Mouse (Mus musculus) liver, adult 2 months (tissue): ENCODE data around the gene Lin7b. TPM values are rescaled to one million over a fixed set of nuclear protein-coding genes. Genes with fewer than 3 reads are reported as not detected.

Experiments
- DNase-seq: peaks from one replicate; pipeline ENCODE4 v3.0.0-alpha.2; 2011; ENCODE audit warnings: low read depth, low spot score; ENCODE audit errors: extremely low read depth
- H3K27ac ChIP-seq: fragments of 200-500 bp; replicated peaks from 2 replicates; pipeline ENCODE4 v1.5.1; 2012; ENCODE audit warnings: low read depth, mild to moderate bottlenecking, control low read depth, inconsistent platforms, low read length; ENCODE audit not compliant: insufficient read depth
- H3K27me3 ChIP-seq: fragments of 200-500 bp; 2 replicates; pipeline ENCODE4 v1.6.1; 2012; ENCODE audit warnings: mild to moderate bottlenecking, moderate library complexity, low read length, inconsistent platforms; ENCODE audit not compliant: control insufficient read depth, insufficient read depth
- H3K36me3 ChIP-seq: fragments of 200-500 bp; 2 replicates; pipeline ENCODE4 v1.6.1; 2012; ENCODE audit warnings: low read length, inconsistent platforms; ENCODE audit not compliant: control insufficient read depth, insufficient read depth
- H3K4me1 ChIP-seq: fragments of 200-500 bp; 2 replicates; pipeline ENCODE4 v1.6.1; 2011; ENCODE audit warnings: low read length; ENCODE audit not compliant: control insufficient read depth, insufficient read depth
- H3K4me3 ChIP-seq: fragments of 200-500 bp; 2 replicates; pipeline ENCODE4 v1.5.1; 2011; ENCODE audit warnings: low read depth, mild to moderate bottlenecking, control low read depth, low read length, moderate library complexity; ENCODE audit not compliant: insufficient read depth
- H3K79me2 ChIP-seq: fragments of 200-500 bp; 2 replicates; pipeline ENCODE4 v1.6.1; 2012; ENCODE audit warnings: inconsistent platforms, mild to moderate bottlenecking, low read length, moderate library complexity; ENCODE audit not compliant: control insufficient read depth, insufficient read depth
- H3K9ac ChIP-seq: fragments of 200-500 bp; 2 replicates; pipeline ENCODE4 v1.6.1; 2012; ENCODE audit warnings: low read depth, mild to moderate bottlenecking, control low read depth, inconsistent platforms, low read length
- CTCF ChIP-seq: fragments of 200-500 bp; IDR thresholded peaks from 2 replicates; pipeline ENCODE4 v1.5.1; 2011; ENCODE audit warnings: low read depth, low read length, control low read depth
- POLR2A ChIP-seq: fragments of 200-500 bp; IDR thresholded peaks from 2 replicates; pipeline ENCODE4 v1.6.1; 2011; ENCODE audit warnings: low read length, control low read depth; ENCODE audit not compliant: insufficient read depth; ENCODE audit errors: extremely low read depth
- whole genome bisulfite sequencing: fragments of 180-500 bp; shearing (Covaris S2); methylation state at CpG from one replicate; pipeline ENCODE4 v1.1.7; 2018; 5-methylcytosine and 5-hydroxymethylcytosine counted together
- polyA plus RNA-seq: library from polyadenylated mRNA; depleted of rRNA; stranded (reverse); fragments of >200 nt; gene quantifications from 2 replicates; pipeline ENCODE4 v1.2.3, GENCODE M21; 2012
- total RNA-seq: library from RNA; depleted of rRNA; stranded (reverse); fragments of >200 nt; gene quantifications from 2 replicates; pipeline ENCODE4 v1.2.3, GENCODE M21; 2014

Lin7b gene
- total and polyA plus RNA-seq, 2 experiments = not detected

GRCm38 (mm10) chr7:45406157-45407156 is 36.1 kb upstream of the Lin7b start:
- WGBS = 2% methylated on average over 114 of the region's 114 CpGs
- DNase-seq = no peak
- Histone ChIP-seq H3K27ac (no peak overlapping the region), H3K79me2 (no peaks in the 10 kb centered on the region), H3K9ac (no peak overlapping the region), H3K4me3 (peak overlapping the region; percentile 49; the same call in 1 of the 2 replicates), H3K27me3 (peaks cover 12% of the 10 kb centered on the region), H3K36me3 (no peaks in the 10 kb centered on the region), H3K4me1 (peaks cover 2% of the 10 kb centered on the region; the same call in 1 of the 2 replicates)
- peak; percentile 17; the same call in 1 of the 2 replicates for TF ChIP-seq CTCF
- no peak for TF ChIP-seq POLR2A

GRCm38 (mm10) chr7:45405091-45406075 is 35.0 kb upstream of the Lin7b start, which contains the start of gene Kcna7:
Gene Kcna7, plus strand, starts transcription at chr7:45405653.
- Histone ChIP-seq H3K9ac (no peak within 1 kb of the TSS), H3K27me3 (peaks cover 10% of the 10 kb centered on the region), H3K36me3 (no peaks in the 10 kb centered on the region), H3K79me2 (no peaks in the 10 kb centered on the region), H3K27ac (no peak within 1 kb of the TSS), H3K4me1 (peaks cover 2% of the 10 kb centered on the region; the same call in 1 of the 2 replicates), H3K4me3 (peak within 1 kb of the TSS; percentile 49)
- TF ChIP-seq POLR2A (no peak), CTCF (peak; percentile 88)
- 14% methylated on average over 28 of the region's 28 CpGs for WGBS
- DNase-seq = peak; percentile 28

GRCm38 (mm10) chr7:45403532-45404261 is 33.3 kb upstream of the Lin7b start:
- DNase-seq = peak; percentile 71
- TF ChIP-seq CTCF = peak; percentile 39; the same call in 1 of the 2 replicates
- TF ChIP-seq POLR2A = no peak
- WGBS = 47% methylated on average over 6 of the region's 6 CpGs
- Histone ChIP-seq H3K4me1 (peaks cover 2% of the 10 kb centered on the region; the same call in 1 of the 2 replicates), H3K4me3 (no peak overlapping the region), H3K79me2 (no peaks in the 10 kb centered on the region), H3K27ac (no peak overlapping the region), H3K9ac (no peak overlapping the region), H3K36me3 (no peaks in the 10 kb centered on the region), H3K27me3 (peaks cover 10% of the 10 kb centered on the region)

- Histone ChIP-seq H3K36me3 (no peaks in the 10 kb centered on the region), H3K4me1 (no peaks in the 10 kb centered on the region), H3K9ac (no peak overlapping the region), H3K4me3 (no peak overlapping the region), H3K27me3 (peaks cover 5% of the 10 kb centered on the region), H3K79me2 (no peaks in the 10 kb centered on the region), H3K27ac (no peak overlapping the region)
- 78% methylated on average over 10 of the region's 10 CpGs for WGBS
- no peak for TF ChIP-seq POLR2A
- TF ChIP-seq CTCF = no peak
- no peak for DNase-seq
Measured at GRCm38 (mm10) chr7:45401521-45402085, 31.2 kb upstream of the Lin7b start.
